Mouse (Mus musculus) thymus, postnatal 14 days (tissue): ENCODE data around the gene Rgs6.

Source experiments
- DNase-seq: peaks from one replicate; pipeline ENCODE4 v3.0.0; 2021

Rgs6 gene

GRCm38 (mm10) chr12:83143574-83143973 is 555.5 kb downstream of the Rgs6 start:
- DNase-seq = no peak

DNA sequence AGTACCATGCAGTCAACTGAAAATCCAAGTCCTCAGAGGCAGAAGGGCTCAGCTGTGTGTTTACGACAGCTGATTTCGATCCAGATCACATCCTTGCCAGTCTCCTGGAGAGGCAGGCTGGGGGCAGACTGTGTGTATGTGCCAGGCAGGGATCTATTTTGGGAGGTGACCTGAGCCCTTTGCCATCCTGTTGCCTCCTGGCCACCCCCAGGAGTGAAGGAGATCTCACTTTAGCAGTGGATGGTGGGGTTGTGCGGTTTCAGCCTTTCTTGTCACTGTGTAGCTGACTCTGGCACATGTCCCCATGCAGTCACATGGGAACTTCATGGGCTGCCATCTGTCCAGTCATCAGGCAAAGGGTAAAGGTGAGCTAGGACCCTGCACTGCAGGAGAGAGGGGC is 557.0 kb downstream of the Rgs6 start:
- DNase-seq = no peak

DNA sequence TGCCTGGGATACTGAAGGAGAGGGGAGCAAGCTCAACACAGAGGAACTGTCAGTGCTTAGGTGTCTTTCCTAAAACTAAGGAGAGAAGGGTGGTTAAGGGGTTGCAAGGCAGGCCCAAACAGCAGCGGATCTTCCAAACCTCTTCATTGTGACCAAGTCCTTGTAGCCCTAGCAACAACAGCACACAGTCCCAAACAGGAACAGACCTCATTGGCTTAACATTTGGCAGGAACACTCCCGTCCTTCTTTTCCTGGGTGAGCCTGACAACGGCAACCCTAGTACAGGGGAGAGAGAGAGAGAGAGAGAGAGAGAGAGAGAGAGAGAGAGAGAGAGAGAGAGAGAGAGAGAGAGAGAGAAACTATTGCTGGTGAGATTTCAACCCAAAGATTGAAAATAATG is 557.8 kb downstream of the Rgs6 start:
- no peak for DNase-seq

- no peak for DNase-seq
These were observed 558.8 kb downstream of the Rgs6 start for GRCm38 (mm10) chr12:83146917-83147316.

- DNase-seq = no peak
These were observed 561.9 kb downstream of the Rgs6 start for GRCm38 (mm10) chr12:83150030-83150429.

DNA sequence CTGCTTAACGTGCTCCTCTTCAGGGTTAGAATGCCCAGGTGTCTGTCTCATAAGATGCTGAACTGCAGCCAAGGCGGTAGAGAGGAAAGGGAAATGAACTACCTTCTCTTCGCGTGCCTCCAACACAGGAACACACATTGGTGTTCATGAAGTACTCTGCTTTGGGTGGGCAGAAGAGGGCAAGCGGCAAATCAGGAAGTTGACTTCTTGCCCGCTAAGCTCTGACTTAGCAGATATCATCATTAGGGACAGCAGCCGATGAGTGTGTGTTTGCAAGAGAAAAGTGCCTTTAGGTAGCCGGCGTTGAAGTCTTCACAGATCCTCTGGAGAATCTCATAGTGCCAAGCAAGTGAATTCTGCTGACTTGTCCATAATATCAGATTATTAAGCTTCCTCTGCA is 562.7 kb downstream of the Rgs6 start:
- no peak for DNase-seq

- no peak for DNase-seq
These were observed 563.4 kb downstream of the Rgs6 start for GRCm38 (mm10) chr12:83151474-83151873.

DNA sequence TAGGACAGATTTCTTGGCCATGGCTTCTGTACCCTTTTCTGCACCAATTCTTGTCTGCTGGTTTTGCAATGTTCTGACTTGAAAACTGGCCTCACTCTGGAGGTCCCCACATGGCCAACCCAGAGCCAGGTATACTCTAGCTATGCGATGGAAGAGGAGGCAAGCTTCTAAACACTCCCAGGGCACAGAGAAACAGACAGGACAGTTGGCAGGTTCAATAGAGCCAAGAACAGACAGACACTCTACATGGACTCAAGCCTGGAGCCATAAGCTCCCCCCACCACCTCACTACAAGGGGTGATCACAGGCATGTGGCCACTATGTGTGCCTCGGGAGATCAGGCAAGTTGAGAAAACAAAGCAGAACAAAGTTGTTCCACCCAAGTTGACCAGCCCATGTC is 572.1 kb downstream of the Rgs6 start:
- no peak for DNase-seq

DNA sequence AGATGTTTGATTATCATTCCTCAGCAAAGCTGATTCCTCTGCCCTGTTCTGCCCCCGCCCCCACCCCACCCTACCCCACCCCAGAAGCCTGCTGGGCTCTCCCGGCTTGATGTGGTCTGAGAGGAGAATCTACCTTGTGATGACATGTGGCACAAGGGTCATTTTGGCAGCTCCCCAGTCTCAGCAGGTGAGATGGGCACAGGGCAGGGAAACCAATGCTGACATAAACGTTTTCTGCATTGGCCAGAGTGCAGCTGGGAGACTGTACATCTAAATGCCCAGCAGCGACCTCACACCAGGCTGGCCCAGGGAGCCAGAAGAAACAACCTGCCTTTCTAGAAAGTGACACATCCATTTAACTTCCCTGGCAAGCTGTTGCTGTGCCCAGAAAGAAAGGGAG is 572.6 kb downstream of the Rgs6 start:
- no peak for DNase-seq

- DNase-seq = no peak
These were observed 575.6 kb downstream of the Rgs6 start for GRCm38 (mm10) chr12:83163721-83164120.

- DNase-seq = no peak
These were observed 577.0 kb downstream of the Rgs6 start for GRCm38 (mm10) chr12:83165058-83165457.

DNA sequence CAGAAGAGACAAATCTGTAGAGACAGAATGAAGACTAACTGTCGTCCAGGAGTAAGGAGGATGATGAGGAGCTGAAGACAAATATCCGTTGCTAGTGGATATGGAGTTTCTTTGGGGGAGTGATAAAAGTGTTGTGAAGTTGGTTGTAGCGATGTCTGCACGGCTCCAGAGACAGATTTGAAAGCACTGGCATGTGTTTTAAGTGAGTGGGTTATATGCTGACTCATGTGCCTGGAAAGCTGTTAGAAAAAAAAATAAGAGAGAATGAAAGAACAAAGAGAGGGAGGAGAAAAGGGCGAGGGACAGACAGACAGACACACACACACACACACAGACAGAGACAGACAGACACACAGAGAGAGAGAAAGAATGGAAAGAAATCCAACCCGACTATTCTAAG is 580.2 kb downstream of the Rgs6 start:
- no peak for DNase-seq

GRCm38 (mm10) chr12:83169495-83170209 is 581.6 kb downstream of the Rgs6 start:
- no peak for DNase-seq

DNA sequence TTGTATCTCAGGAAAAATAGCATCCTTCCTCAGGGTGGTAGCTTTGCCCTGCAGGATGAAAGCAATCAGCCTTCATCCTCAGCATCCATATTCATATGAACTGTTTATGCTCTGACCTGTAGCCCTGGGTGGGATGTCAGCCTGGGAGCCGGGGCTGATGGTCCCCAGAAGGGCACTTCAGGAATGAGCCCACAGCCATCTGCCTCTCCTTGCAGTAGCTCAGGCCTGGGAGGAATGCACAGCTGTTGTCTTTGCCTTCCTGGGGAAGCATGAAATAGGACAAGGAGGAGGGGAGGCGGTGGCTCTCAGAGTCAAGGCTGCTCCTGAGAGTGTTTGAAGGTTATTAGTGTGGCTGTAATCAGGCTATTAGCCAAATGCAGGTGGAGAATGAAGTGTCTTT is 590.7 kb downstream of the Rgs6 start:
- DNase-seq = no peak

DNA sequence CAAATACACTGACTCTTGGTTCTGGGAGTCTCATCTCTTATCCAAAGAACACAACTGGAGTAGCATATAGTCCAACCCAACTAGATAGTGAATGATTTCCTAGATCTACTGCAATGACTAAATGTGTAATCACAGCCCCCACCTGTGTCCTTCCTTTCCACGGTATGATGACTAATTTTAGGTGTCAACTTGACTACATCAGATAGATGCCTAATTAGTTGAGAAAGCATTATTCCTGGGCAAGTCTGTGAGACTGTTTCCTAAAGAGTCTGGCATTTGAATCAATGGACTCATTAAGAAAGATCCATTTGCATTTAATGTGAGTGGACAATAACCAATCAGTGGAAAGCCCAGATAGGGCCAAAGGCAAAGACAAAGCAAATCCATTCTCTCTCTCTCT is 591.8 kb downstream of the Rgs6 start:
- no peak for DNase-seq

GRCm38 (mm10) chr12:83180561-83180960 is 592.5 kb downstream of the Rgs6 start:
- no peak for DNase-seq

DNA sequence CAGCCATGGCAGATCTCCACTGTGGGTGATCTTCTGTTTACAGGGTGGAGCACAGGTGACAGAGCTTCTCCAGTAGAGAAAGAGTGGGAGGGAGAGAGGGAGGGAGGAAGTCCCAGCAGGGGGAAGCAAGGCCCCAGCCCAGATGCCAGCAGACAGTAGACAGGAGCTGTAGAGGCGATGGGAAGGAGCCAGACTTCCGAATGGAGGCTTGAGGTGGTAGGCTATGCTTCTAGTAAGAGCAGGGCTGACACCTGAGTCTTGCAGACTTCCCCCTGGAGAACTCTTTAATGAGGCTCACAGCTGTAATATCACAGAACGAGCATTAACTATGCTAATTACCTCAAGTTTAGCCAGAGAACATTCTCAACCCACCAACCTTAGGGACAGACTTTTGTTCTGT is 613.6 kb downstream of the Rgs6 start:
- no peak for DNase-seq

DNA sequence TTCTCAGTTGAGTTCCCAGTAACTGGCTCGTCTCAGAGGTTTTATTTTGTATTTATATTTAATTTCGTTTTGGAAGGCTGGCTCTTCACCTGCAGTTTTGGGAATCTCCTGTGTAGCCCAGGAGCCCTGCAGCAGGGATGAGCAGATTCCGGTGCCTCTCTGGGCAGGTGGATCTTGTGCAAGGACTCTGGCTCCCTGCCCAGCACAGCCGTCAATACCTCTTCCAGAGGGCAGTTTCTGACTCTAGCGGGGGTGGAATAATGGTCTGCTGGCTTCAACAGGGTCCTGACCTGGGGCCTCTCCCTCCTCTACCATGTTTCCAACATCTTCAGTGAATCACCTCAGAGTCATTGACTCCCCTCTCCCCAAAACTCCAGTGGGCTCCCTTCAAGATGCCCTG is 616.3 kb downstream of the Rgs6 start:
- no peak for DNase-seq

DNA sequence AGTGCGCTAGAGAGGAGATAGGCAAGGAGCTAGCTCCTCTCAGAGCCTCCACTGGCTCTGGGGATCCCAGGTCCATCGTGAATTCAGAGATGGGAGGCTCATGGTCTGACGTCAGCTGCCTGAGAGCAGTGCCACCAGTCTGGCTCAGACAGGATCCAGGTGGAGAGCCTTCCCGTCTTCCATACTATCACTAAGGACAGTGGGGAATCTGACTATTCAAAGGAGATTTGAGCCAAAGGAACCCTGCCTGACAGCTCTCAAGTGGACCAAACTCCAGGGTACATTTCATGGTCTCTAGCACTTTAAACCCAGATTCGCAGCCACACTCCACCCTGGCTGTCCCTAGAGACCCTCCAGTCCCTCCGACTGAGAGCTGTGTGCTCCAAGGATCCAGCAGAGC is 618.8 kb downstream of the Rgs6 start:
- DNase-seq = no peak

GRCm38 (mm10) chr12:83207481-83207880 is 619.4 kb downstream of the Rgs6 start:
- no peak for DNase-seq

- DNase-seq = no peak
These were observed 619.9 kb downstream of the Rgs6 start for GRCm38 (mm10) chr12:83208011-83208410.

DNA sequence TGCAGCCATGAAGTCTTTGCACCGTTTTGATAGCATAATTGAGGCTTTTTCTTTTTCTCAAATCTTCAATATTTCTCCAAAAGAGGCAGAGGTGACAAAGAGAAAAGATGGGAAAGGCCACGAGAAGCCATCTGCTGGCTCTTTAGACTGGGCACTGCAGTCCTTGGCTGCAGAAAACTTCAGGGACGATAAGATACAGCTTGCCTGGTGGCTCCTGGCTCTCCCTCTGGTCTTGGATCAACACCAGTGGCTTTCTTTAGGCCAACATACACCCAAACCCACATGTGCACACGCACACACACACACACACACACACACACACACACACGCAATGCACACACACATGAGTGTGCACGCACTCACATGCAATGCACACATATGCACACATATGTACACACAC is 620.7 kb downstream of the Rgs6 start:
- no peak for DNase-seq

GRCm38 (mm10) chr12:83209461-83209860 is 621.4 kb downstream of the Rgs6 start:
- DNase-seq = no peak

DNA sequence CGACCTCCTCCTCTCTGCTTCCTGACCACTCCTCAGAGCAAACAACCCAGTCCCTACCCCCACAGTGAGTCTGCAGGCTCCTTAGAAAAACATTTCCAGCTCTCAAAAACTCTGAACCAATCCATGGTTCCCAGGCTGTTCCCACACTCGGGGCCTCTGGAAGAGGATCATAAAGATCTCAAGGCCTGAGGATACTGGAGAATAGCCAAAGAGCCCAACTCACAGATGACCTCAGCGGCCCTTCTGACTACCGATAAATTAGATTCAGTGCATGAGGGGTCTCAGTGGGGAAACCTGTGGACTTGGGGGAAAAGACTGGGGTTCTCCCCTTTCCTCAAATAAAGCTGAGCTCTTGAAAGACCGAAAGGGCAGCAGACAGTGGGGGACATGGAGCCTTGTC is 622.2 kb downstream of the Rgs6 start:
- no peak for DNase-seq

GRCm38 (mm10) chr12:83210735-83211134 is 622.6 kb downstream of the Rgs6 start:
- no peak for DNase-seq
